Mouse (Mus musculus) olfactory bulb, adult 2 months (tissue): ENCODE data around the gene Prune2.

Source experiments
- CTCF ChIP-seq: fragments of 200-500 bp; IDR thresholded peaks from 2 replicates; pipeline ENCODE4 v1.5.1; 2012; ENCODE audit warnings: low read depth, mild to moderate bottlenecking, low read length, moderate library complexity; ENCODE audit not compliant: insufficient read depth
- POLR2A ChIP-seq: fragments of 200-500 bp; IDR thresholded peaks from 2 replicates; pipeline ENCODE4 v1.6.1; 2012; ENCODE audit warnings: mild to moderate bottlenecking, low read depth, low read length, moderate library complexity; ENCODE audit not compliant: insufficient read depth

DNA sequence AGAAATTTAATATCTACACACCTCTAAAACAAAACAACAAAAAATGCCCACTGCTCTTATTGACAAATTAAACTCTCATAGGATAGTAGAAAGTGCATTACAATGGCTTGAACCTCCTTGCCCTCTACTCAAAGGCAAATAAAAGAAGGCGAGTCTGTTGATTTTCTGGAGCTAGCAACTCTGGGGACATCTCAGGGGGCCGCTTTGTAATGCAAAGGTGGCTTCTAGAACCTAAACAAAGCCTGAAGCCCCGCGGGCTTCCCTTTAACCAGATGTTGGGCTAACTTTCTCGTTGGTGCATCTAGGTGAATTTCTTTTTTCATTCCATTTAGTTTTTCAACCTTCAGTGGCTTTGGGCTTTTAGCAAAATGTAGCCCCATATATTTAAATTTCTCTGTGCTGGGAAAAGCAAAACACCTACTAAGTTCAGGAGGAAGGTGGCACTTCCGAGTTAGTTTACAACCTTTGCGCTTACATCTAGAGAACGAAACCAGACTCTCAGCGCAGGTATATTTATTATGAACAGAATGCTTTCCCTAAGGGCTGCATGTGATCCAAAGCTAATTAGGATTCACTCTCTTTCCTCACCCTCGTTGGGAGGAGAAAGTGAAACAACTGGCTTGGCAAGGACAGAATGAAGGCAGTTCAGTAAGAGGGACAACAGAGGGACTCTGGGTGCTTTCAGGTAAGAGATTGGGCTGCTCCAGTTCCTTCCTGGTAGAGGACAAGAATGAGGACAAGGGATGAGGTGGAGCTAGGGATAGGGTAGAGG, 182.4 kb downstream of the Prune2 start:
- TF ChIP-seq CTCF (no peak), POLR2A (no peak)
